Mouse (Mus musculus) adrenal gland, postnatal 25 days (tissue): ENCODE data around the gene Snrk. TPM values are rescaled to one million over a fixed set of nuclear protein-coding genes. Genes with fewer than 3 reads are reported as not detected.

Experiments
- DNase-seq: peaks from one replicate; pipeline ENCODE4 v3.0.0; 2021; ENCODE audit warnings: mixed read lengths
- long read RNA-seq: library from polyadenylated mRNA; stranded (forward); transcript quantifications from one replicate; pipeline ENCODE4 v2.0.0, GENCODE M21; 2021
- total RNA-seq: library from RNA; stranded (reverse); gene quantifications from 2 replicates; pipeline ENCODE4 v1.2.3, GENCODE M21; 2021

The Snrk gene
- total RNA-seq: 177 and 190 TPM in 2 replicates
- long read RNA-seq, full-length matches to known transcripts: 29 of 118 reads
- long read RNA-seq, partial matches to known transcripts: 9 of 118 reads
- long read RNA-seq, other reads (novel, unspliced or antisense): 80 of 118 reads

DNA sequence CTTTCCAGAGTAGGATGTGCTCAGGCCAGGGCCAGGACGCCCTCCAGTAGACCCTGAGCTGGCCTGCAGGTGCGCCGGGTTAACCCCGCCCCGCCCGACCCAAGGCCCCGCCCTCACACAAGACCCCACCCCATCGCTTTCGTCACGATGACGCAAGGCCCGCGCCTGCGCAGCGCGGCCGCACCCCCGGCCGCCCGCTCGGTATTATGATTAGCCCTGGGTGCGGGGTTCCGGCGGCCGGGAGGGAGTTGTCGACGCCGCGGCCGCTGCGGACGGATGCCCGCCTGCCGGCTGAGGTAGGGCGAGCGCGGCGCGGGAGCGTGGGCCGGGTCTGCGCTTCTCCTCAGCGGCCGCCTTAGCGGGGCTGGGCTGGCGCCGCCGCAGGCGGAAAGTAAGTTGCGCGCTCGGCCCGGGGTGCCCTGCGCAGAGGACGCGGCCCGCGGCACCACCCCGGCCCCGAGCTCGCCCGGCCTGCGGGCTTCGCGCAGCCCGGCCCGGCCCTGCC is at the start of gene Snrk:
Gene Snrk, plus strand, starts transcription at position 155 of the 505 bp plus-strand sequence.
- DNase-seq: peak; percentile 93

DNA sequence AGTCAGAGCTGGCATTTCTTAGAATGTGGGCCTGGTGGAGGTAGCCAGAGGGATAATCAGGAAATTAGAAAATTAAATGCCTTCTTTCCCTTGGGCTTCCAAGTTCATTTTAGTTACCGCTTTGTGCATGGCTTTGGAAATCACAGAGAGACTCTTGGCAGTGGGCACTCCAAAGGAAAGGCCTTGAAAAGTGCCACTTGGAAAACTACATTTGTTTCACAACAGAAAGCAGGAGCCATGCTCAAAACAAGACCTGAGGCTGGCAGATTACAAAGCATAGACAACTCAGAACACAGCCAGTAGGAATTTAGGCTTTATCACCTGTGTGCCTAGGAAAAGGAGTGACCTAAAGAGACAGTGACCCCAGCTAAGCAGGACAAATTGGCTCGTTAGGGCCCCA is 49.4 kb upstream of the Snrk start:
- no peak for DNase-seq

DNA sequence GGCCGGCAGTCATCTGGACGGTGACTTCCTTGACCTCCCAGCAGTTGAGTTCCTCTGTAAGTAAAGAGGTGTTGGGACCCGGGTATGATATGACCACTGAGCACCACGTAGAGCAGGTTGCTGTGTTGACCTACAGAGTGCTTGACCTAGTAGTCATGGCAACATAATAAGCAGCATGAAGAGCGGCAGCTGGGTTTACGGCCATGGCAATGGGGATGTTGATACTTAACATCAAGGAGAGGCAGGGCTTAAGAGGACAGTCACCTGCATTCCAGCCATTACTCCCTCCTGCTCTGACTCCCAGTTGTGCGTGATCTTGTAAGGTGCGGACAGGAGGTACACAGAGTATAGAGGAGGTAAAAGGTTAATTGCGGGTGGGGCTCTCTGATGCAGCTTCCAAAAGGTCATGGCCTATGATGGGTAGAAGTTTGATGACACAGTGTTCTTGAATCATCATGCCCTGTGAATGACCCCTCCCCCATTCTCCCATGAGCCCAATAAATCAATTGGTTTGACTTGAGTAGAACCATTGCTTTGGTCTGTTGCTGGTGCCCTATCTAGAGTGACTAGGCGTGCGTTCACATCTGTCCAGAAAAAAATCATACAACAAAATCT is 47.4 kb upstream of the Snrk start:
- DNase-seq: no peak

DNA sequence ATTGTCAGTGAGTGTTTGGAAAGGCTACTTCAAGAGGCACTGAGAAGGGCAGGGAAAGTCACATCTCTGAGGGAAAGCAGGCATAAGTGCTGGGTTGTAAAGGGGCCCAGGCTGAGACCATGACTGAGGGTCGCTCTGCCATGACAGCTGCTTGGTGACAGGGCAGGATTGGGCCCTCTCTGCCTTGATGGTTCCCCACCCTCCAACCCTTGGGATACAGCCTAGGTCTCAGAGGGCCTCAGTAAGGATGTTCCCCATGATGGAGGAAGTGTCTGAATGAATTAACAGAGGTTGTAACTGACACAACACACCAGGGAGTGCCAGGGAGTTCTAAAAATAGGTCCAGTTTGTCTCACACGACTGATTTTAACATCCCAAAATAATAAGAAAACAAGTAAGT is 43.1 kb upstream of the Snrk start:
- DNase-seq: no peak

DNA sequence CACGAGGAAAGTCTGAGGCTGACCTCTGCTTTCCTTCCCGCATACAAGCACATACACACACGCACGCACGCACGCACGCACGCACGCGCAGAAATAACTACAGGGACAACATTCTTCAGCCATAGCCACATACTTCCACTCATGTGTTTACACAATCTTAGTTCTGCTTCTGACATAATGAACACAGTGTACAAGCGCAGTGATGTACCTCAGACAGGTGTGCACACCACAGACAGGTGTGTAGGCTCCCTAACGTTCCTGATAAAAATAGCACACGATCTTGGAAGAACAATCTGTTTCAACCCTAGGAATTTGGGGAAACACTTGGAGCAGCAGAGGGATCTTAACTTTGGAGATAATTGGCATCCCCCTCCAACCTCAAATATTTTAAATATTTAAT is 42.5 kb upstream of the Snrk start:
- no peak for DNase-seq

DNA sequence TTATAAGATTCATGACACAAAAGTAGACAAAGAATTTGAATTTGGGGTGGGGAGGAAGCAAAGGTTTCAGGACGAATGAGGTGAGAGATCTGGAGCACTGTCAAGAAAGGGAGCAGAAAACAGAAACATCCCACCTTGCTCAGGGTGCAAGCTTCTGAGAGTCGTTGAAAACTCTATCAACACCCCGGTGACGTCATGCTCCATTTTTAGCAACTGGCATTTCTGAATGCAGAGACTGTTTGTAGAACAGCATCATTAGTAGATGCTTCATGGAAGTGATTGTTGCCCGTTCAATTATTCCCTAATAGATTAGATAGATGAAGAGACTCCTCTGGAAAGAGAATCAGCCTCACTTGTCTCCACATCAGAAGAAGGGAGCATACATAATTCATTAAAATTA is 38.6 kb upstream of the Snrk start:
- DNase-seq: no peak

DNA sequence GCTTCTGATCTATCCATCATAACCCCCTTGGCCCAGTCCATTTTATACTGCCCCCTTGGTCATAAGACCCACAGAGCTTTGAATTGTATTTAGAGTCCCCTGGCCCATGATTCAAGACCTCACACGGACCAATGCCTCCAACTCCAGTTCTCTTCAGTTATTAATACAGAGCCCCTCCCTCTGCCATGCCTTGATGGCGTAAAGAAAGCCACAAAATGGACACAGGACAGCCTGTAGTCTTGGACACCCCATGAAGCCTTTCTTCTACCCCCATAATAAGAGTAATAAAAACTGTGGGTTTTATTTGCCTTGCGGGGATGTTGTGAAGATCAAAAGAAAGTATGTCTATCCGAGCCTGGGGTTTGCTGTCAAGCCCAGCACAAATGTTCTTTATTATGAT is 33.4 kb upstream of the Snrk start:
- DNase-seq: no peak

DNA sequence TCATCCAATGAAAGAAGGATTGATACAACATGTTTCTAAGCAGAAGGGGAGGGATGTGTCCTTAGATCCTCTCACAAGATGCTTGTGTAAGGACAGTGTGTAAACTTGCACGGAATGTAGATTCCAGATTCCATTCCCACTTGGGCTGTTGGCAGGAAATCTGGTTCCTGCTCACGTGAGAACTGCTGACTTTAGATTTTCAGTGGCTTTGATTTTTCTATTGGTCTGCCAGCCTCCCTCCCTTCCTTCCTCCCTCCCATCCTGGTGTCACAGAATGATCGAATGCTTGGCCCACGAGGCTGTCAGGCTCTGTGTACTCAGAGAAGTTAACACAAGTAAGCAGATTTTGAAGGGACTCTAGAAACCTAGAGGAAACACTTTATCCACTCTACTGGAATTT is 32.9 kb upstream of the Snrk start:
- peak; percentile 44 for DNase-seq

DNA sequence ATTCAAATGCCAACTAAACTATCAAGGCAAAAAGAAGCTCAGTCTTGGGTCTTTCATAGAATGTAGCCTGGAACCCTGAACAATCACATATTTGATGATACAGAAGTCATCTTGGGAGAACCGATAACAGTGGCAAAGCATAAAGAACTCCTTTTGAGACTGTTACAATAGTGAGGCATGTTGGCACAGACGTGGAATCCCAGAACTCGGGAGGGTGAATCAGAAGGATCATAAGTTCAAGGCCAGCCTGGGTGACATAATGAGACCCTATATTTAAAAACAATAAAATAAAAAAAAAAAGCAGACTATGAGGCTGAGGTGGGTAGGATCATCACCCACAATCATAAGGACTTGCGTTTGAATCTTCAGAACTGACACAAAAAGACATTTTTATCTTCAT is 32.4 kb upstream of the Snrk start:
- no peak for DNase-seq

DNA sequence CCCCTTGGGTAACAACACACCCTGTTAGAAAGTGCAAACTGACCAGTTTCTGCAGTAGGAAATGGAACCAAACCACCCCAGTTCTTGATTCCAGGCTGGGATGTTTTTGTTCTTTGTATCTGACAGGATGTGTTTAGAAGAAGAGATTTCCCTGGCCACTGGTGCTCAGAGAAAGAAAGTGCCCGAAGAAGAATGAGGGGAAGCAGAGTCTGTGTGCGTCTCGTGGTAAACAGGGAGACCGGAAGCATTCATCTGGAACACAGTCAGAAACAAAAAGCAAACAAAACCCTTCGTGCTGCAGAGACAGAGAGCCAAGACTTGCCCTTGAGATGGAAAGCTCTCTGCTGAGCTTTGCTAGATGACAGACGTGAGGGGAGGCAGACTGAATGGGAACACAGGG is 32.0 kb upstream of the Snrk start:
- DNase-seq: no peak

DNA sequence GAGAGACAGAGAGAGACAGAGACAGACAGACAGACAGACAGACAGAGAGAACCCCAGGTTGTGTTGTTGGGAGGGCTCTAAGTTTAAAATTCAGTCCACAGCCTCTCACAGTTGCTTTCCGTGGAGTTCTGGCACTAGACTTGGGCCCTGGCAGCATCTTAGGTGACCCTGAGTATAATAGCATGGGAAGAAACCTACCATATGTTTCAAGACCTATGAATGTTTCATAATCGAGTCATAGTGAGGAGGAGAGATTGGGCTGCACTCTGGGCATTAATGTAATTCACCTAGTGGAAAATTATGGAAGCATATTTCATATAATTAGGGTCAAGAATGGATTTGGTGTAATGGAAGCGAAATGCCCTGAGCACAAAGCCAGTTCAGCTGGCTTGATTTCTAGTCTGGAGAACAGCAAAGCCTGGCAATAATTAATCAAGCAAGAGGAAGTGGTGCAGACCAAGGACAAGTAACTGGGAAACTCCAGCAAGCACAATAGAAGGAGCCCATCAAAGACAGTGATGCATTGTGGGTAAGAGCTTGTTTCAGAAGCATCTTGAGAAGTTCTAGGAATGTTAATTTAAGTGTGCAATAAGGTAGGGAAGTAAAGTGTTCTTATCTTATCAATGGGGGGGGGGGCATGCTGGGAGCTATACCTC is 31.4 kb upstream of the Snrk start:
- DNase-seq: no peak

DNA sequence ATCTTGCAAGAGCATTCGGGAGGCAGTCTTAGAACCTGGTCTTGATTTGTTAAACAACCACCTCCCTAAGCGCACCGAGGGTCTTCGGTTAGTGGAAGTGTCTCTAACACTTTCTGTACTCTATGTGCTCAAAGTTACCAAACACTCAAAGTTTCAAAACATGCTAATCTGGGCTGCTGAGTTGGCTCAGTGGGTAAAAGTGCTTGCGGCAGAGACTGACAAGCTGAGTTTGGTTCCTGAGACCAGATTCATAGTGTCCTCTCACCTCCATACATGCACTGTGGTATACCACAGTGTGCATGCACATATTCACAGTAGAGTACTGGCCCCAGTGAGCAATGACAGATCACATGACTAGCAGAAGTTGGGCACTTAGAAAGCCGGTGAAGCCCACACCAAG is 30.0 kb upstream of the Snrk start:
- no peak for DNase-seq

DNA sequence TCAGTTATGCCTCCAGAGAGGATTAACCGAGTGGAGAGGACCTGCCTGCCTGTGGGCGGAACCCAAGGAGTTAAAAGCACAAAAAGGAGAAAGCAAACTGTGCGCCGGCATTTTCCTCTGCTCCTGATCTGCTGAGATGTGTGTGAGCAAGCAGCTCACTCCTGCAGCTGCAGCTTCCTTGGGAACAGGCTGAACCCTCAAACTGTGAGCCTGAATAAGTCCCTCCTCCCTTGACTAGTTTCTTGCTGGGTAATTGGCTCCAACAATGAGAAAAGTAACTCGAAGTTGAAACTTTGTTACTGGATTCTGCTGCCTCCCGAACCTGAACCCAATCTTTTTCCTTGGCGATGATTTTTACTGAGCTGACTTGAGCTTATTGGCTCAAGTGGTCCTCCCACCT is 25.9 kb upstream of the Snrk start:
- no peak for DNase-seq

DNA sequence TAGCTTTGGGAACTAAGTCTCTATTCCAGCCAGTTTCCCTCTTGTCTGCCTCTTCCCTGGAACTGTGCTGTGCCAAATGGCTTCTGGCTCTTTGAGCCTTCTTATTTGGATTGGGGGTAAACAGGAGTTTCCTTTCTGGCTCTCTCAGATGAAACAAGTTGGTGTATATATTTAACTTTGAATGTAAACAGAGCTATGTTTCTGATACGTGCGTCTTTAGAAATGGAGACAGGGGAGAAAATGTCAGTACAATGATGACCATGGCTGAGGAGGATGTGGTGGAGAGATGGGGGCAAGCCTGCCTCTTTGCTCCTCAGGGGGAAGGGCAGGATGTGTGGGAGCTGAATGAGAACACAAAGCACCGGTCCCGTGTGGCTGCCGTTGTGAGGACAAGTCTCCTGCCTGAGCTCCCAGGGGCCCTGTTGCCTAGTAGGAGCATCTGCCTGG is 25.3 kb upstream of the Snrk start:
- no peak for DNase-seq

DNA sequence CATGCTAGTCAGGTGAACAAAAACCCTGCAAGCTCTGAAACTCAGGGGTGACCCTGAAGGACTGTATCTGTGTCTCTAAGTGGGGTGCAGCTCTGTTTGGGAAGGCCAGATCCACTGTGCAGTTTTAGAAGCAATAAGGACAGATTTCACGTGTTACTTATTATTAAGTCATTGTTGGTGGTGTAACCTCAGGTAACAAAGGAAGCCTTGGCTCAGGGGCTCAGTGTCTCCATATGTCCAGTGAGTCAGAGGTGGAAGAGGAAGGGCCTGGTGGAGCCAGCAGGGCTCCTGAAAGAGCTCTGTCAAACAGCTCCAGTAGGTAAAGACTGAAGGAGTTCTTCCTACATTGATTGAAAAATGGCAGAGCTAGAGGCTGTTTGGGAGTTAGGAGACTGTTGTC is 22.9 kb upstream of the Snrk start:
- DNase-seq: no peak

DNA sequence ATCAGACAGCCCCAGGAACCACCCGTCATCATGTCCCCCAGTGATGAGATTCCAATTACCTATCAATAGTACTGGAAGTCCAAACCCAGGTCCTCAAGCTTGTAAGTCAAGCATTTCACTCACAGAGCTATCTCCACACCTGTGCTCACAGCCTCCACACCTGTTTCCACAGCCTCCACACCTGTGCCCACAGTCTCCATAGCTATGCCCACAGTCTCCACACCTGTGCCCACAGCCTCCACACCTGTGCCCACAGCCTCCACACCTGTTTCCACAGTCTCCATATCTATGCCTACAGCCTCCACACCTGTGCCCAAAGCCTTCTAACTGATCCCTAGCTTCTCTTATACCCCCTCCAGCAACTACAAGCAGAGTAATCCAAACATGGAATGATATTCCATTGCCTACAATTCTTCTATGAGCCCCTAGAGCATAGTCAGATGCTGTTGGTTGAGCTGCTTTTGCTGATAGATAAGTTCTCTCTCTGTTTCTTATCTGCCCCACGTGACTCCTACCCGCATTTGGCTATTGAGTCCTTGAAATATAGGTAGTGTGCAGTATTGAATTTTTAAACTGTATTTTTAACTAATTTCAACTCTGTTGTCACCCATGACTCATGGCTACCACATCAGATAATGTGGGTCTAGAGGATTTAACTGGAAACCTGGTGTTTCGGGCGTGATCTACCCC is 20.1 kb upstream of the Snrk start:
- DNase-seq: no peak

DNA sequence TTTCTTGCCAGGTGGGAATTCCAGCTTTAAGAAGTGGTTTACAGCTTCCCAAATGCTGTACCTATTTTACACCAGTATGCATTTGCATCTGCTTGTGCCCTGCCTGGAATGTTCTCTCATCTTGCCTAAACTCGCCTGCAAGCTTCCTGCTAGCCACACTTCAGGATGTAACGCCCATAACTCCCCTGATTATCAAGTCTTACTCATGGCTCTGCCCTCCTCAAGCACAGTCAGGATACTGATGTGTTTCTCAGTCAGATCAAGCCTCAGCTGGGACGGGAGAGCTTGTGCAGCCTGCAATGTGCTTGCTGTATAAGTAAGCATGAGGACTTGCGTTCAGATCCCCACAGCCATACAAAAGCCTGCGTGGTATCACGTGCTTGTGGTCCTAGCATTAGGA is 19.5 kb upstream of the Snrk start:
- DNase-seq: no peak

DNA sequence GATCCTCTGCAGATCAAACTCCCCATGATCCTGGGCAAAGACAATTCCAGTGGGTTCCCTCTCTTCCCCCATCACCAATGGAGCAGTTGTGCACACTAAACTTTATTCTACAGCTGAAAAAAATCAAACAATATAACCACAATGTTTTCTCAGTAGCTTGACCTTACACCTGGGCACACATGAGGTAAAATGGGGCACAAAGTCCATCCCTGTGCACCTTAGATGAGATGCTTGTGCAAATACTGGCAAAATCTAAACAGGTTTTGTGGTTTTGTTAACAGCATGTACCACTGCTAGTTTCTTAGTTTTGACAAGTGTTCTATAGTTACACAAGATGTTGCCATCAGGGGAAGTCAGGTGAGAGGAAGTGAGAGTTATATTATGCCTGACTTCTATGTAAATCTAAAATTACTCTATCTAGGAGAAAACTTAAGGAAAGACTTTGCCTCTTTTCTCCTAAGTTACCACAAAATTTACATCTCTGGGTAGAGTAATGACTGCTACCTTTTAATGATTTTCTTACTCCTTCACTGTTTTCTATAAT is 16.4 kb upstream of the Snrk start:
- DNase-seq: no peak

DNA sequence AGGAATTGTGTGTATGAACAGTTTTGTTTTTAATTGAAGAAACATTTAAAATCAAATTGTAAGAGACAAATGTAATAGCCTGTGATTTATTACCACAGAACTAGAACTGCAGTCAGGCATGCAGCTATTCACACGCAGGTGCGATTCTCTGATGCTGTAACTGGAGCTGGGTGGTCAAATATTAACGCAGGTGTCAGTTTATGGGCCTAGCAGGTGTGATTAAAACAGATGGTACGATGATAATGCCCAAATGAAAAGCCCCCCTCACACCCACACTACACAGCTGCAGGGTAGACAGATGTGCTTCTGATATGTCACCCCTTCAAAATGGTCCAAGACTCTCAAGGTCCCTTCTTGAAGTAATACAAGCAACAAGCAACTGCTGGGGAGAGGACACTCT is 15.9 kb upstream of the Snrk start:
- no peak for DNase-seq

DNA sequence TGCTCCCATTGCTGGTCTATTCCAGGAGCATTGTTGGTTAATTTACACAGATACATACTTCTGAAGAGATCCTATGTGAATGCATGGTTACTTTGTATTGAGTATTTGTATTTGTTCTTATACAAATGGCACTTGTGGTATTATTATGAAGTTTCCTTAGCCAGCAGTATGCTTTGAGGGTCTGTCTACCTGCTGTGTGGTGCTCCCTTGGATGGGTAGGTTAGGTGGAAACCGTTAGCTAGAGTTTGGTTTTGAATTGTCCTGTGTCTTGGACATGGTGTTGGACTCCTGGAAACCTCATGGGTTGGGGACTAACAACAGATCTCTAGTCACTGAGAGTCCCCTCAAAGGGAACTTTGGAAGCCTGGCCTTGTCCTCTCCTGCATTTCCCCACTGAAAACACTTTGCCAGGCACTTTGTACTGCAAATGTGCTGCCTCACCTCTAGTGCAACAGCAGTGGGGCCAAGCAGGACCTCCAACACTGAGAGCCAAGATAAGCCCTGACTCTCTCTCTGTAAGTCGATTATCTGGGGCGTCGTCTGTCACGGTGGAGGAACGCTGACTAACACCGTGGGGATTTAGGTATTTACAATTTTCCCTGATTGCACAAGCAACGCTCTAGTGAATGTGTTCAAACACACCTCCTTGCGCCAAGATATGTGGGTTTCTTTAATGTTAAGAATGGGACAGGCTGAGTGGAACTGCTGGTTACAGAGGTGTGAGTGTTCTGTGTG is 13.3 kb upstream of the Snrk start:
- no peak for DNase-seq

DNA sequence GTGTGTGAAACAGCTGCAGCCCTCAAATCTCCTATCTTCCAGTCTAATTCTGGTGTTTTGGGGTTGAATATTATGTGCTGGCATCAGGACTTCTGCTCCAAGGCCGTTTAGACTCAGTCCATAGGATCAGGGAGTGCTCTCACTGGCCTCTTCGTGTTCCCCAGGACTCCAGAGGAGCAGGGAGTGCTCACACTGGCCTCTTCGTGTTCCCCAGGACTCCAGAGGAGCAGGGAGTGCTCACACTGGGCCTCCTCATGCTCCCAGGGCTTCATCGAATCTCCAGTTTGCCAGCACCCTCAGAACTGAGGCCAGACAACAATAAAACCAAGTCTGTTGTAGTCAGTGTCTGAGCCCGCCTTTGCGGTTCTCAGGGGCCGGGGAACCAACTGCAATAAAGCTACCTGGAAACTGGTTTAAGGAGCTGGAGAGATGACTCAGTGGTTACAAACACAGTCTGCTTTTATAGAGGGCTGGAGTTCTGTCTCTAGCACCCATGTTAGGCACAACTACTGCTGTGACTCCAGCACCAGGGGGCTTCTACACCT is 12.7 kb upstream of the Snrk start:
- DNase-seq: no peak
